Mouse (Mus musculus): Measurements from ENCODE around the gene Dscam.

Gene Dscam

DNA sequence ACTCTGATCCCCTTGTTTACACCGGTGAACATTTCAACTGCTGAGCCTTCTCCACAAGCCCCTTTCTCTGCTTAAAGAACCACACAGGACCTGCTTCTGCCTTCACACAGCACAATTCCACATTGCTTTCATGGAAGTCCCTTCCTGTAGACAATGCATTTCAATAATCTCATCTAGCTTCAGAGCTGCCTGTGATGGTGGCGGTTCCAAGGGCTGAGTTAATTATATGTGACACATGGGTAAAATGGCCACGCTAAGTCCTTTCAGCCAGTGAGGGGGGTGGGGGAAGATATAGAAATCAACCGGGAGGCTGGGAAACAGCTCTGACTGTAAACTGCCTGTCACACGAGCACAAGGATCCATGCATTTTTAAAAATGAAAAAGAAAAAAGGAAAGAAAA, 152.2 kb downstream of the Dscam start:
- DNase-seq (ENCODE audit: low spot score in 2 of 2) = no peak

GRCm38 (mm10) chr16:97017171-97017738, 153.3 kb downstream of the Dscam start:
- DNase-seq (ENCODE audit: low spot score in 2 of 2) = no peak

DNA sequence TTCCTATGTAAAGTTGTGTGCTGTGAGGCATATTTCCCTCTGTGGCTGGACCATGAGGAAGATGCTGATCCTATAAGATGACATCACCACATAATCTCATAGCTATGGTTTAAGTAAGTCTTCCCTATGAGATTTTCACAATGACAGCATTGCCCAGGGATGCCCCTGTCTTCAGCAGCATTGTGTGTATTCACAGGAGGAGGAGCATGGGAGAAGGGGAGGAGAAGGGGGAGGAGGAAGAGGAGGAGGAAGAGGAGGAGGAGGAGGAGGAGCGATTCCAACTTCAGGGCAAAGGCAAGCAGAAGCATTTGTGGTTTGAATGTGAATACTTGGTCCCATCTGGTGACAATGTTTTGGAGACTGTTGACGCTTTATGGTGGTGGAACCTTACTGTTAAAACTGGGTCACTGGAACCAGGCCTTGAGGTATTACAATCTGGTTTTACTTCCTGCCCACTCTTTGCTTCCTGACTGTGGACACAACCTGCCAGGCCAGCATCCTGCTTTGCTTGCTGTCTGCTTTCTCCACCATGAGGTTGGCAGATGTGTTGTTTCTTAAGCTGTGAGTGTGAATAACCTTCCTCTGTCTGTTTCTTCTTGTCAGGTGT, 154.2 kb downstream of the Dscam start:
- no peak for DNase-seq (ENCODE audit: low spot score in 2 of 2)

DNA sequence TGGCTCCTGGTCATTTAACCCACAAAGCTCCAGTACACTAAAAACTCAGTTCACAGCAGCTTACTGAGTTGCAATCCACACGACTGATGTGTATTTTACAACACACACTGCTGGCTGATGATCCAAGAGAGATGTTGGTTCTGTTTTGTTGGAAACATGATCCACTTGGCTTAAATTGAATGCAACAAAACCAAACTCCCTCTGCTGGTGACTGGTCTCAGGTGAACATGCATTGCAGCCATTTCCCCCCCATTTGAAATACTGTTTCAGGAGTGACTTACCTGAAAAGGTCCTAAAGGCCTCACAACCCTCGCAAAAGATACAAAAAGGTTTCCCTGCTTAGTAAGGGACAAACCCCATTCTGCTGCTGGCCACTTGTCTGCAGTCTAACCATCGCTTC, 156.2 kb downstream of the Dscam start:
- no peak for DNase-seq (ENCODE audit: low spot score in 2 of 2)

- peak; percentile 55 to 72 for DNase-seq (ENCODE audit: low spot score in 2 of 2)
Measured at GRCm38 (mm10) chr16:97009116-97010055, 161.2 kb downstream of the Dscam start.

- peak; percentile 30 to 47 for DNase-seq (ENCODE audit: low spot score in 2 of 2)
Measured at GRCm38 (mm10) chr16:97007892-97008527, 162.5 kb downstream of the Dscam start.

DNA sequence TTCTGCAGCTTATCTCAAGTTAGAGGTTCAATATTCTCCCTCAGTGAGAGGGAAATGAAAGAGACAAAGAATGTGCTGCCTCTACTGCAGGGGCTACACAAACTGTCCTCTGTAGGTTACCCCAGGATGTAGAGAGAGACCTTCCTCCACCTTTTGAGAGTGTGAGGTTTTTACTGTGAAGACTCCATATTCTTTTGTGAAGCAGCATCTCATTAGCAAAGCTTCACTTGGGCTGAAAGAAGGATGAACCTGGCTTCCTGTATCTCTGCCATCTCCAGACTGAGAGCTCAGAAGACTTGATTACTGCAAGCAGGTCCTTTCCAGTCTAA, 163.7 kb downstream of the Dscam start:
- DNase-seq (ENCODE audit: low spot score in 2 of 2) = no peak

DNA sequence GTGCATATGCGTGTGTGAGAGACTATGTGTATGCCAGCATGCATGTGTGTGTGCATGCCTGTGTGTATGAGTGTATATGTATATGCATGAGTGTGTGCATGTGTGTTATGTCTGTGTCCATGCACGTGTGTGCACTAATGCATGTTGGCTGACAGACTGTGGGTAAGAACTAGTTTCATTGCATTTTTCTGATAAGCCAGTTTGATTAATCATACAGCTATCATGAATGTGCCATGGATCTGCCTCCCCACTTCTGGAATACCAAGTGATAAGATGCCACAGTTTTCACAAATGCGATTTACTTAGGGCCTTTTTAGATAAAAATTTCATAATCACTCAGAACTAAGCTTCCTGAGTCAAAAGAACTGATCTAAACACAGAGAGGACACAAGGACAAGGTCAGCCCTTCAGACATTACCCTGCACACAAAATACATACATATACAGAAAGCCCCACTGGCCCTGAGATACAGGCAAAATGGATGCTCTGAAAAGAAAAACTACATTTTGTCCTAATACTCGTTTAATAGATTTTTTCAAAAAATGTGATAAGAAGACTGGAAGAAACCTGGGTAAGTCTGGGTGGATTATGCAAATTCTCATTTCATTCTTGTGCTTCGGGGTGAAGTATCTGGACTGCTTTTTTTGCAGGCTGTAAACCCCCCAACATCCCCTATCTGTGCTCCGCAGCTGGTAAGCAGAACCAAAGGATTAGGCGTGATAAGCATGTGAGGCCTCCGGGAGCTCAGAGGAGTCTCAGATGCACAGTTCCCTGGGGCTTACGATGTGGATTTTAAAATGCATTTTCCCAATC, 164.3 kb downstream of the Dscam start:
- DNase-seq (ENCODE audit: low spot score in 2 of 2) = no peak

DNA sequence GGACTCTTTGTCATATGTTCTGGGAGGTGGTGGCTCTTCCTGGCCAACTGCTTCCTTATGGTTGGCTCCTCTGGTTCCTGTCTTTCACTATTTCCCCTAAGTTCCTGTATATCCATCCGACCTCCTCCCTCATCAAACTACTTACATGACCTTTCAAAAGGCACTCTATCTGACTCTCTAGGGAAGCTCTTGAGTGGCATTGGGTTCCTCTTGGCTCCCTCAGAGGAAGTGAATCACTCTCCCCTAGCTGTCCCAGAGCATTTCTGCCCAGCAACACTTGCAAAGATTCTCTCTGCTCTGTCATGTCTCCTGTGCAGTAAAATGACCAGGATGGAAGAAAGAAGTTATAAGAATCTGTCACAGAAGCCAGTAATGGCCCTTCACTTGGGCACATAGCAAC, 166.6 kb downstream of the Dscam start:
- DNase-seq (ENCODE audit: low spot score in 2 of 2) = no peak

DNA sequence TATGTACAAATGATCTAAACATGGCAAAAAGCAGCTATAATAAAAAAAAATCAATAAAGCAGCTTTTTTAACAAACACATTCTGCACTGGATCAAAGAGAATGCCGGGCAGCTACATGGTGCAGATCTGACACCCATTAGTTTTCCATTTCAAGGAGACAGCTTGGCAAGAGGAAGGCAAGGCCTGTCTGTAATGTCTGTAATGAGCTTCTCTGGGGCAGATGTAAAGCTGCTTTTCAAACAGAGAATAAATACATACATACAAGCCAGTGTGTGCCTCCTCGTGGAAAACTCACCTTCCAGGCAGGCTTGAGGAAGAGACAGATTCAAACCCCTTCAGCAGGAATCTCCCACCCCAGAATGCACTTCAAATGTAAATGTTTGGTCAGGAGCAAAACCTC, 167.7 kb downstream of the Dscam start:
- no peak for DNase-seq (ENCODE audit: low spot score in 2 of 2)

DNA sequence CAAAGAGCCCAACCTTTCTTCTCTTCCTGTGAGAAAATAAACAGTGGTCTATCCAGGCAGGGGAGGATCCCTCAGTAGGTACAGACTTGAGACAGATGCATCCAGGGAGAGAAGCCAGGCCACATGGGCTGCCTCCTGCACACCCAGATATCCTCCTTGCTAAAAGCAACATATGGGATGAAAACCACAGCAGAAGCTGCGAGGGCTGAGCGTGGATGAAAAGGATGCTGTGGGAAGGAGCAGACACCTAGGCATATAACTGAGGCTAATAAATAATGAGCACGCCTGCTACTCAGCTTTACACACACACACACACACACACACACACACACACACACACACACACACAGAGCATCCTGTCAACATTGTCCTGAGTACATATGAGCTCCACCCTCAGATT, 168.4 kb downstream of the Dscam start:
- peak; percentile 70 to 83 for DNase-seq (ENCODE audit: low spot score in 2 of 2)

DNA sequence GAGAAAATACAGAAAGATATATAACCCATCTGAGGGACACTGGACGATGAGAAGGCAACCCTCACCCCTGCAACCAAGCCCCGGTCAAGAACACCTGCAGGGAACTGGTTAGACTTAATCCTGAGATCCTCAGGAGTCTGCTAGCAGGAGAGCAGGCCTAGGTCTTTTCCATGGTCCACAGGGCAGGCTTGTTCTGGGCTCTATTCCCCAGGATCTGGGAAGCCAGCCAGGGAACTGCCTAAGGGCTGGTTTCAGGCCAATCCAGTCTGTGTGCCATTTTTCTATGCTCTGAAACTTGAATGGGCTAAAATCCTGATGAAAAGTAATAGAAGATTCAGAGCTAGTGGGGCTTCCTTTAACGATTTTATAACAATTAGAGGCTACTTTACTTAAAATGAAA, 173.7 kb downstream of the Dscam start:
- DNase-seq (ENCODE audit: low spot score in 2 of 2) = peak; percentile 87 to 90

DNA sequence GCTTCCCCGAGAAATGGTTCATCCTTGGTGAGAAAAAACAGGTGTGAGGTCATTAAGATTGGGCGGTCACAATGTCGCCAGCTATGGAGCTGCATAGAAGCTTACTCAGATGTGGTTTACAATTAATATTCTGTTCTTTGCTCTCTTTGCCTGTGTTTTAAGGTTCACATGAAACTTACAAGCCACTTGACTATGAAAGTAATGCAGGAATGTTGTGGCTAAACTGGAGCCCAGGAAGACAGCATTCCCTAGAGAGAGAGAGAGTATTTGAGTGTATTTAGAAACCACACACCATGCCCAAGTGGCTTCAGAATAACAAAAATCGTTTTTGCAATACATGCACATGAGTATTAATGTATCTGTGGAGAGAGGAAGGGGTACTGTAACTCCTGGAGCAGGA, 174.7 kb downstream of the Dscam start:
- no peak for DNase-seq (ENCODE audit: low spot score in 2 of 2)

GRCm38 (mm10) chr16:96987396-96987795, 183.2 kb downstream of the Dscam start:
- DNase-seq (ENCODE audit: low spot score in 2 of 2) = no peak

DNA sequence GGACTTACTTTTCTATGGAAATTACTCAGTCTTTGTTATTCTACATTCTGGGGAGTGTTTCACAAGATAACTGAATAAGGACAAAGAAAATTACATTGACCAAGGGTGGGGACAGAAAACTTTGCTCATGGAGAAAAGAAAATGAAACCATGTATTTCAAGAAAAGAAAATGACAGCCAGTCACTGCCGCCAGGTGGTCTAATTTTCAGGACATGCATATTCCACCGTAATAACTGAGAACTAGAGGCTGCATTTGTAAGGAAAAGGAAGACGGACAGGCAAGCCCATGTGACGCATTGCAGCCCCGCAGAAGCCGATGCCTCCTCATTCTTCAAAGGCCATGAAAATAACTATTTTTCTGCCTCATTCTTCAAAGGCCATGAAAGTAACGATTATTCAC, 197.3 kb downstream of the Dscam start:
- DNase-seq (ENCODE audit: low spot score in 2 of 2) = no peak

DNA sequence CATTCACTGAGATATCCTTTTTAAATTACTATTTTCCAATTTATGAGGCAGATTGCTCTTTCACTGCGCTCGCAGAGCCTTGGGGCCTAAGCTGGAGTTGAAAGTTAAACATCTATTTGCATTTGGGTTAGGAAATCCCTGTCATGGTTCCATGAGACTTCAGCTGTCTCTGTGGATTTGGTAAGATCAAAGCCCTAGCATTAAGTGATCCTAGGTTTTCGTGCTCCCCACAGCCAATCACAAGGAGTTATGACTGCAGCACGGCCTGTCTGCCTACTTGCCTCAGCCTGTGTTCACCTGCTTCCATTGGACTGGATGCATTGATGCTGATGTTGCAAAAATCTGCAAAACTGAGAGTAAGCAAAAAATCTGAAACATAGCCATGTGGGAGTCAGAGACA, 198.8 kb downstream of the Dscam start:
- DNase-seq (ENCODE audit: low spot score in 2 of 2) = no peak

GRCm38 (mm10) chr16:96970412-96970811, 200.1 kb downstream of the Dscam start:
- DNase-seq (ENCODE audit: low spot score in 2 of 2) = no peak

DNA sequence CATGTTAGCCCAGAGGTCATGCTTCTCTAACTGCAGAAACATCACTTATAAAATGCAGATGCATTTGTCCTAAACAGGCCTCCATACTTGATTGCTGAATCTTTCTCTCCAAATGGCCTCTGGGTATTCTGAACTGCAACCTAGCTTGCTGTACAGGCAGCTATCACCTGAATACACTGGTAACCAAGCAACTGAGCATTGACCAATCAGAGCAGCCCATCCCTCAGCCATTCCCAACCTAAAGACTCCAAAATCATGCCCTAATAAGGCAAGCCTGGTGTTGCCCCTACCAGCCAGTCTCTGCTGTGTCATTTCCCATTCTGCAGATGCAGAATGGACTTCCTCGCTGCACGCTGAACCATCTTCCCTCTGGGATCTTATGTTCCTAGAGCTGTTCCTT, 200.9 kb downstream of the Dscam start:
- DNase-seq (ENCODE audit: low spot score in 2 of 2) = peak in 1 of 2 experiments; percentile 36

DNA sequence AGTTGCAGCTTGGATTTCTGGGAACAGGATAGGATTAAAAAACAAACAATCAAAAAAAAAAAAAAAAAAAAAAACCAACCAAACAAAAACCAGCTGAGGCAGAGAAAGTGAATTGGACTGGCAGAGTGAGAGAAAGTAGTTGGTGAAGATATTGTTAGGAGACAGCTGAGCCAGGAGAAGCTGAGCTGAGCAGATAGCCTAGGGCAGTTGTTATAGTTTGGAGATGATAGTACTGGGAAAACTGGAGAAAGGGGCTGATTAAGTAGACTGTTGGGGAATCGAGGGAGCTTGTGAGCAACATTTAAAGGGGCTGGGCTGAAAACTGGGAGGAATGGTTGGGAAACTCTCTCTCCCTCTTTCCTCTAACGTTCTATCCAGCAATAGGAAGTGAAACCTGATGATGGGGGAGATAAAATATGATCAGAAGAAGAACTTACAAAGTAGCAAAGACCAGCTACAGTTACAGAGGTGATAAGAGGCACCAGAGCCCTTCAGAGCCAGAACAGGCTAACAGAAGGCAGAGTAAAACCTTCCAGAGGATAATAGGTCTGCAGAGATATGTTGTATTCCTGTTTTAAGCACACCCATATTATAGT, 201.6 kb downstream of the Dscam start:
- DNase-seq (ENCODE audit: low spot score in 2 of 2) = no peak

GRCm38 (mm10) chr16:96959695-96960094, 210.9 kb downstream of the Dscam start:
- DNase-seq (ENCODE audit: low spot score in 2 of 2) = no peak

Data from right cerebral cortex, postnatal 10 days (tissue).